Mouse (Mus musculus) hindbrain, embryonic 14.5 days (tissue): ENCODE measurements around the gene Foxc1. TPM values are rescaled to one million over a fixed set of nuclear protein-coding genes. Genes with fewer than 3 reads are reported as not detected.

Experiments
- ATAC-seq: fragments of 200-750 bp; cut with Nextera tagmentation; 2 replicates; pipeline ENCODE4 v1.8.0; 2017; ENCODE audit warnings: moderate number of reproducible peaks, mild to moderate bottlenecking, moderate TSS enrichment, moderate library complexity; ENCODE audit not compliant: low FRiP score
- DNase-seq: peaks from one replicate; pipeline ENCODE4 v3.0.0-alpha.2; 2015; ENCODE audit warnings: low spot score
- H3K27ac ChIP-seq: fragments of 300-500 bp; sonication (generic); 2 replicates; pipeline ENCODE4 v1.5.1; 2014; ENCODE audit warnings: mild to moderate bottlenecking, moderate library complexity
- H3K27me3 ChIP-seq: fragments of 300-500 bp; sonication (generic); 2 replicates; pipeline ENCODE4 v1.6.1; 2014; ENCODE audit warnings: mild to moderate bottlenecking, low read length, mixed read lengths; ENCODE audit not compliant: control insufficient read depth, insufficient read depth
- H3K36me3 ChIP-seq: fragments of 300-500 bp; sonication (generic); replicated peaks from 2 replicates; pipeline ENCODE4 v1.6.1; 2014; ENCODE audit not compliant: control insufficient read depth, insufficient read depth
- H3K4me1 ChIP-seq: fragments of 300-500 bp; sonication (generic); replicated peaks from 2 replicates; pipeline ENCODE4 v1.6.1; 2014; ENCODE audit warnings: antibody characterized with exemption, low read length, mixed read lengths; ENCODE audit not compliant: control insufficient read depth, insufficient read depth
- H3K4me2 ChIP-seq: fragments of 300-500 bp; sonication (generic); replicated peaks from 2 replicates; pipeline ENCODE4 v1.6.1; 2014; ENCODE audit warnings: mild to moderate bottlenecking, moderate library complexity
- H3K4me3 ChIP-seq: fragments of 300-500 bp; sonication (generic); replicated peaks from 2 replicates; pipeline ENCODE4 v1.5.1; 2014; ENCODE audit warnings: mild to moderate bottlenecking, low read length
- H3K9ac ChIP-seq: fragments of 300-500 bp; sonication (generic); 2 replicates; pipeline ENCODE4 v1.6.1; 2014
- H3K9me3 ChIP-seq: fragments of 300-500 bp; sonication (generic); 2 replicates; pipeline ENCODE4 v1.6.1; 2016; ENCODE audit warnings: low read length; ENCODE audit not compliant: control insufficient read depth
- WGBS: fragments of 180-500 bp; shearing (Covaris S2); extraction: QIAGEN DNeasy Blood & Tissue Kit; methylation state at CpG from one replicate; pipeline ENCODE4 v1.1.7; 2014; 5-methylcytosine and 5-hydroxymethylcytosine counted together
- polyA plus RNA-seq: library from polyadenylated mRNA; unstranded; fragments of >200 nt; fragmentation: Nextera tagmentation; extraction: Ambion mirVana; gene quantifications from 2 replicates; pipeline ENCODE4 v1.2.1, GENCODE M21; 2014

The Foxc1 gene
- polyA plus RNA-seq, 1 experiment from 2014 or later, result 2.9 TPM

GRCm38 (mm10) chr13:31803166-31804093 is 3.0 kb upstream of the Foxc1 start:
- Histone ChIP-seq H3K4me3 (no peak overlapping the region), H3K9me3 (no peaks in the 10 kb centered on the region), H3K4me2 (peak overlapping the region; percentile 15; the same call in 1 of the 2 replicates), H3K4me1 (peaks cover 10% of the 10 kb centered on the region; the same call in 1 of the 2 replicates), H3K27ac (no peak overlapping the region), H3K27me3 (peaks cover 99% of the 10 kb centered on the region), H3K36me3 (no peaks in the 10 kb centered on the region), H3K9ac (no peak overlapping the region)
- 1% methylated on average over 31 of the region's 31 CpGs for WGBS
- DNase-seq (no peak), ATAC-seq (no peak)

GRCm38 (mm10) chr13:31804571-31804970 is 1.9 kb upstream of the Foxc1 start:
- H3K4me2 ChIP-seq, result no peak overlapping the region
- H3K4me3 ChIP-seq, result no peak overlapping the region
- DNase-seq (no peak), ATAC-seq (no peak)
- no peaks in the 10 kb centered on the region for H3K36me3 ChIP-seq
- no peaks in the 10 kb centered on the region for H3K9me3 ChIP-seq
- H3K4me1 ChIP-seq, result peaks cover 10% of the 10 kb centered on the region; the same call in 1 of the 2 replicates
- no peak overlapping the region for H3K27ac ChIP-seq
- H3K27me3 ChIP-seq, result peaks cover 96% of the 10 kb centered on the region
- 1% methylated on average over 7 of the region's 7 CpGs for WGBS
- no peak overlapping the region for H3K9ac ChIP-seq

- peak overlapping the region; percentile 38 for H3K4me3 ChIP-seq
- H3K4me1 ChIP-seq, result peaks cover 11% of the 10 kb centered on the region; the same call in 1 of the 2 replicates
- H3K9ac ChIP-seq, result 0 out of 2 replicates have a peak overlapping the region, but pooled peaks have one; percentile 8
- peak; percentile 23; the same call in 1 of the 2 replicates for ATAC-seq
- H3K4me2 ChIP-seq, result peak overlapping the region; percentile 71
- peaks cover 95% of the 10 kb centered on the region for H3K27me3 ChIP-seq
- no peak for DNase-seq
- WGBS, result 1% methylated on average over 34 of the region's 34 CpGs
- no peaks in the 10 kb centered on the region for H3K9me3 ChIP-seq
- no peak overlapping the region for H3K27ac ChIP-seq
- no peaks in the 10 kb centered on the region for H3K36me3 ChIP-seq
Observed at GRCm38 (mm10) chr13:31805831-31806427, 504 bp upstream of the Foxc1 start.

DNA sequence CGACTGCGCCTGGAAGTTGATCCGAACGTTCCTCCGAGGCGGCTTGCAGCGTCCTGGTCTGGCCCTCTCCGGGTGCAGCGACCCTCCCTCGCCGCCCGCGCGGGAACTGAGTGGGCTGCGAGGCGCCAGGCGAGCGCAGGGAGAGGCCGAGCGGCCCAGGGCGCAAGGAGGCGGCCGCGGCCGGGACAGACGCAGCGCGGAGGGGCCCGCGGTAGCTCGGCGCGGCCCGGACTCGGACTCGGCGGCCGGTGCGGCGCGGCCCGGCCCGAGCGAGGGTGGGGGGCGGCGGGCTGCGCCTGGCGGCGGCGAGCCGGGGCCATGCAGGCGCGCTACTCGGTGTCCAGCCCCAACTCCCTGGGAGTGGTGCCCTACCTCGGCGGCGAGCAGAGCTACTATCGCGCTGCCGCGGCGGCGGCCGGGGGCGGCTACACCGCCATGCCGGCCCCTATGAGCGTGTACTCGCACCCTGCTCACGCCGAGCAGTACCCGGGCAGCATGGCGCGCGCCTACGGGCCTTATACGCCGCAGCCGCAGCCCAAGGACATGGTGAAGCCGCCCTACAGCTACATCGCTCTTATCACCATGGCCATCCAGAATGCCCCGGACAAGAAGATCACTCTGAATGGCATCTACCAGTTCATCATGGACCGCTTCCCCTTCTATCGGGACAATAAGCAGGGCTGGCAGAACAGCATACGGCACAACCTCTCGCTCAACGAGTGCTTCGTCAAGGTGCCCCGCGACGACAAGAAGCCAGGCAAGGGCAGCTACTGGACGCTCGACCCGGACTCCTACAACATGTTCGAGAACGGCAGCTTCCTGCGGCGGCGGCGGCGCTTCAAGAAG is 680 bp downstream of the Foxc1 start:
- WGBS, result under 1% methylated on average over 95 of the region's 101 CpGs
- no peaks in the 10 kb centered on the region for H3K9me3 ChIP-seq
- ATAC-seq (peak; percentile 43; the same call in 1 of the 2 replicates), DNase-seq (no peak)
- peaks cover 93% of the 10 kb centered on the region for H3K27me3 ChIP-seq
- H3K27ac ChIP-seq, result peak overlapping the region; percentile 78
- H3K9ac ChIP-seq, result peak overlapping the region; percentile 60
- peak overlapping the region; percentile 71 for H3K4me2 ChIP-seq
- peaks cover 14% of the 10 kb centered on the region; the same call in 1 of the 2 replicates for H3K4me1 ChIP-seq
- H3K4me3 ChIP-seq, result peak overlapping the region; percentile 38
- no peaks in the 10 kb centered on the region for H3K36me3 ChIP-seq

DNA sequence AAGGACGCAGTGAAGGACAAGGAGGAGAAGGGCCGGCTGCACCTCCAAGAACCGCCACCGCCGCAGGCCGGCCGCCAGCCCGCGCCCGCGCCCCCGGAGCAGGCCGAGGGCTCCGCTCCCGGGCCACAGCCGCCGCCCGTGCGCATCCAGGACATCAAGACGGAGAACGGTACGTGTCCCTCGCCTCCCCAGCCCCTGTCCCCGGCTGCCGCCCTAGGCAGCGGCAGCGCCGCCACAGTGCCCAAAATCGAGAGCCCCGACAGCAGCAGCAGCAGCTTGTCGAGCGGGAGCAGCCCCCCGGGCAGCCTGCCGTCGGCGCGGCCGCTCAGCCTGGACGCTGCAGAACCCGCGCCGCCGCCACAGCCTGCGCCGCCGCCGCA is 1.3 kb downstream of the Foxc1 start:
- Histone ChIP-seq H3K36me3 (no peaks in the 10 kb centered on the region), H3K27me3 (peaks cover 93% of the 10 kb centered on the region), H3K4me1 (peaks cover 14% of the 10 kb centered on the region; the same call in 1 of the 2 replicates), H3K27ac (peak overlapping the region; percentile 78), H3K9ac (peak overlapping the region; percentile 60), H3K9me3 (no peaks in the 10 kb centered on the region), H3K4me3 (peak overlapping the region; percentile 38), H3K4me2 (peak overlapping the region; percentile 71)
- ATAC-seq, result no peak
- DNase-seq, result no peak
- 0% methylated on average over 35 of the region's 47 CpGs for WGBS

- H3K4me3 ChIP-seq, result peak overlapping the region; percentile 38
- H3K36me3 ChIP-seq, result no peaks in the 10 kb centered on the region
- under 1% methylated on average over 68 of the region's 73 CpGs for WGBS
- H3K4me1 ChIP-seq, result peaks cover 14% of the 10 kb centered on the region; the same call in 1 of the 2 replicates
- peak overlapping the region; percentile 78 for H3K27ac ChIP-seq
- peak overlapping the region; percentile 71 for H3K4me2 ChIP-seq
- no peak for ATAC-seq
- no peaks in the 10 kb centered on the region for H3K9me3 ChIP-seq
- no peak for DNase-seq
- H3K27me3 ChIP-seq, result peaks cover 94% of the 10 kb centered on the region
- peak overlapping the region; percentile 60 for H3K9ac ChIP-seq
Observed at GRCm38 (mm10) chr13:31808116-31808803, 1.8 kb downstream of the Foxc1 start.

- no peak overlapping the region for H3K4me2 ChIP-seq
- peak overlapping the region; percentile 78; the same call in 1 of the 2 replicates for H3K27ac ChIP-seq
- peaks cover 94% of the 10 kb centered on the region for H3K27me3 ChIP-seq
- peak overlapping the region; percentile 38 for H3K4me3 ChIP-seq
- ATAC-seq, result no peak
- WGBS, result 6% methylated on average over 16 of the region's 16 CpGs
- no peaks in the 10 kb centered on the region for H3K9me3 ChIP-seq
- peak overlapping the region; percentile 60 for H3K9ac ChIP-seq
- H3K36me3 ChIP-seq, result no peaks in the 10 kb centered on the region
- DNase-seq, result no peak
- H3K4me1 ChIP-seq, result peaks cover 14% of the 10 kb centered on the region; the same call in 1 of the 2 replicates
Observed at GRCm38 (mm10) chr13:31808804-31809420, 2.5 kb downstream of the Foxc1 start.

- Histone ChIP-seq H3K9me3 (no peaks in the 10 kb centered on the region), H3K27me3 (peaks cover 94% of the 10 kb centered on the region), H3K27ac (no peak overlapping the region), H3K4me3 (peak overlapping the region; percentile 19), H3K4me1 (peaks cover 14% of the 10 kb centered on the region; the same call in 1 of the 2 replicates), H3K4me2 (no peak overlapping the region), H3K36me3 (no peaks in the 10 kb centered on the region), H3K9ac (0 out of 2 replicates have a peak overlapping the region, but pooled peaks have one; percentile 24)
- WGBS, result 7% methylated on average over 6 of the region's 6 CpGs
- peak; percentile 49 for DNase-seq
- no peak for ATAC-seq
Observed at GRCm38 (mm10) chr13:31809701-31810100, 3.3 kb downstream of the Foxc1 start.
